Mouse (Mus musculus) embryonic facial prominence, embryonic 12.5 days (tissue): ENCODE results near the gene Lad1. TPM values are rescaled to one million over a fixed set of nuclear protein-coding genes. Genes with fewer than 3 reads are reported as not detected.

ENCODE experiments used
- ATAC-seq: fragments of 200-750 bp; cut with Nextera tagmentation; 2 replicates; pipeline ENCODE4 v1.8.0; 2017; ENCODE audit not compliant: insufficient number of reproducible peaks, insufficient read depth, low FRiP score, low TSS enrichment
- H3K27ac ChIP-seq: fragments of 300-500 bp; sonication (generic); 2 replicates; pipeline ENCODE4 v1.5.1; 2016; ENCODE audit warnings: mild to moderate bottlenecking
- H3K27me3 ChIP-seq: fragments of 300-500 bp; sonication (generic); 2 replicates; pipeline ENCODE4 v1.6.1; 2016; ENCODE audit warnings: mild to moderate bottlenecking, moderate library complexity
- H3K36me3 ChIP-seq: fragments of 300-500 bp; sonication (generic); 2 replicates; pipeline ENCODE4 v1.6.1; 2016; ENCODE audit warnings: mild to moderate bottlenecking
- H3K4me1 ChIP-seq: fragments of 300-500 bp; sonication (generic); 2 replicates; pipeline ENCODE4 v1.6.1; 2016
- H3K4me2 ChIP-seq: fragments of 300-500 bp; sonication (generic); replicated peaks from 2 replicates; pipeline ENCODE4 v1.6.1; 2016; ENCODE audit warnings: mild to moderate bottlenecking, moderate library complexity
- H3K4me3 ChIP-seq: fragments of 300-500 bp; sonication (generic); 2 replicates; pipeline ENCODE4 v1.5.1; 2016; ENCODE audit warnings: mild to moderate bottlenecking
- H3K9ac ChIP-seq: fragments of 300-500 bp; sonication (generic); 2 replicates; pipeline ENCODE4 v1.6.1; 2016; ENCODE audit warnings: mild to moderate bottlenecking, moderate library complexity
- H3K9me3 ChIP-seq: fragments of 300-500 bp; sonication (generic); 2 replicates; pipeline ENCODE4 v1.6.1; 2016; ENCODE audit warnings: mild to moderate bottlenecking, moderate library complexity
- WGBS: fragments of 180-500 bp; shearing (Covaris S2); methylation state at CpG from one replicate; pipeline ENCODE4 v1.1.7; 2016; 5-methylcytosine and 5-hydroxymethylcytosine counted together
- polyA plus RNA-seq: library from polyadenylated mRNA; unstranded; fragments of >200 nt; fragmentation: Nextera tagmentation; extraction: Ambion mirVana; gene quantifications from 2 replicates; pipeline ENCODE4 v1.2.1, GENCODE M21; 2016

Gene Lad1
- 6.6 TPM in 2 replicates for polyA plus RNA-seq

DNA sequence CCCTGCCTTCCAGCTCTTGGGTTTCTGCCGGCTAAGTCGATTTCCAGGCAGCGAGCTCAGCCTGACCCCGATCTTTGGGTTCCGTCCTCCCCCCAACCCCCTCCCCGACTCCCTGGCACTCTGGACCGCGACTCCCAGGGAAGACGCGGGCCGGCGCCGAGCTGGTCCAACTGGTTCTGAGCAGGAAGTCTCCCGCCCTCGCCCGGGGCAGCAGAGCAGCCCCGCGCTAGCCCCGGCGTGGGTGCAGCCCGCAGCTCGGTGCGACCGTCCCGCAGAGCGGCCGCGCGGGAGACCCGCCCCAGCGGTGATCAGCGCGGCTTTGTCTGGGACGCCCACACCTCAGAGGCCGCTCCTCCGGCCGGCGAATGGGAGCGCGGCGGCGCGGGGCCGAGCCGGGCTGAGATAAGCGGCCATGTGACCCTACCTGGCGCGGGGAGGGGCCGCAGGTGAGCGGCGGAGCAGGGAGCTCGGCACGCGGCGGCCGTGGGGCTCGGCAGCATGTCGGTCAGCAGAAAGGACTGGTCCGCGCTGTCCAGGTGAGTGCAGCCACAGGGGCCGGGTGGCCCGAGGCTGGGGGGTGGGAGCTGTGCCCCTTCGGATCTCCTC lies at the start of gene Lad1:
Gene Lad1 (plus strand): TSS at position 118 of the 606 bp plus-strand sequence.
- H3K4me2 ChIP-seq: peak within 1 kb of the TSS; percentile 97
- no peak within 1 kb of the TSS for H3K27ac ChIP-seq
- no peaks in the 10 kb centered on the region for H3K9me3 ChIP-seq
- H3K4me1 ChIP-seq: peaks cover 4% of the 10 kb centered on the region; the same call in 1 of the 2 replicates
- ATAC-seq: peak; percentile 17; the same call in 1 of the 2 replicates
- WGBS: 1% methylated on average over 63 of the region's 63 CpGs
- H3K9ac ChIP-seq: peak within 1 kb of the TSS; percentile 55
- peak within 1 kb of the TSS; percentile 53 for H3K4me3 ChIP-seq
- peaks cover 51% of the 10 kb centered on the region for H3K27me3 ChIP-seq
- H3K36me3 ChIP-seq: no peaks in the 10 kb centered on the region

DNA sequence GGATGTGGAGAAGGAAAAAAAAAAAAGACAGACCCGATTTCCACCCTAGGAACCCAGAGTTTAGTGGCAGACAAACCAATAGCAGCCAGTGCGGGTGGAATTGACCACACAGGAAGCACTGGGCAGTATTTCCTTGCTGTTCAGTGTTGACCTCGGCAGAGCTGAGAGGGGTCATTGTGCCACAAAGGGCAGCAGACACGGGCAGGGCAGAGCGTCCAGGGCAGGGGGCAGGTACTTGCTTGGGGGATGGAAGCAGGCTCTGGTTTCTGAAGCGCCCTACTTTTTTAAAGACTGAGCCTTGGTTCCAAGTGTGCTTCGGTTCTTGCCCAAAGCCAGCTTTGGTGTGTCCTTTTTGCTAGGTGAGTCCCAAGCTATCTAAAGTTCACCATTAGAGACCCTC lies 48.2 kb upstream of the Lad1 start:
- Histone ChIP-seq H3K4me3 (no peak overlapping the region), H3K4me1 (peaks cover 12% of the 10 kb centered on the region), H3K9me3 (no peaks in the 10 kb centered on the region), H3K27ac (no peak overlapping the region), H3K9ac (no peak overlapping the region), H3K4me2 (no peak overlapping the region), H3K36me3 (peaks cover 18% of the 10 kb centered on the region), H3K27me3 (no peaks in the 10 kb centered on the region)
- ATAC-seq: no peak
- WGBS: 50% methylated on average over 7 of the region's 7 CpGs

DNA sequence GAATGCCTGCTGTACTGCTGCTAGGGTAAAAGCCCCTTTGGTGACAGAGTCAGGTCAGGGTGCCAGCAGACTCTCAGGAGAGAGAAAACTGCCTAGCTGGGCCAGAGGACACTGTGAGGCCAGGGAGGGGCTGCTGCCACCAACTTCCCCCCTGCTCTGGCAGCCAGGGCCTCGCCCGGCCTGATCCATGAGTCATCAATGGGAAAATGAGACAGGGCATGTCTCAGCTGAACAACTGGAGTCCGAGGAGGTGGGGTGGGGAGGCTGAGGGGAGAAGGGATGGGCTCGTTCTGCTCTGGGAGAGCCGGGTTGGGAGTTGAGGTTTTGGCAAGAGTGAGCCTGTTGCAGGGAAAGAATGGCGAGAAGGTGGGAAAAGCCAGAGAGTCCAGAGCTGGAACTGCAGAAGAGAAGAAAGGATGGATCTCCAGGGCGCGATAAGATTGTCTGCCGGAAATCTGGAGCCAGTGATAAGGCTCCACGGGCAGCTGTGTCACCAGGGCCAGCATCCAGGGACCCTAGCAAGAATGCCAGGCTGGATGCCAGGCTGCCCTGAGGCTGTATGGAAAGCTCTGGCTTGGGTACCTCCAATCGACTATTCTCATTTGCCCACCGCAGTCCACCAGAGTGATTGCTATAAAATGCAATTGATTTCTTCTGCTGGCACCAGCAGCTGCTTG lies 47.4 kb upstream of the Lad1 start:
- no peak overlapping the region for H3K9ac ChIP-seq
- ATAC-seq: no peak
- H3K27ac ChIP-seq: 0 out of 2 replicates have a peak overlapping the region, but pooled peaks have one; percentile 5
- H3K4me3 ChIP-seq: no peak overlapping the region
- H3K4me1 ChIP-seq: peaks cover 12% of the 10 kb centered on the region
- H3K36me3 ChIP-seq: peaks cover 18% of the 10 kb centered on the region
- no peak overlapping the region for H3K4me2 ChIP-seq
- no peaks in the 10 kb centered on the region for H3K27me3 ChIP-seq
- no peaks in the 10 kb centered on the region for H3K9me3 ChIP-seq
- 69% methylated on average over 12 of the region's 12 CpGs for WGBS

DNA sequence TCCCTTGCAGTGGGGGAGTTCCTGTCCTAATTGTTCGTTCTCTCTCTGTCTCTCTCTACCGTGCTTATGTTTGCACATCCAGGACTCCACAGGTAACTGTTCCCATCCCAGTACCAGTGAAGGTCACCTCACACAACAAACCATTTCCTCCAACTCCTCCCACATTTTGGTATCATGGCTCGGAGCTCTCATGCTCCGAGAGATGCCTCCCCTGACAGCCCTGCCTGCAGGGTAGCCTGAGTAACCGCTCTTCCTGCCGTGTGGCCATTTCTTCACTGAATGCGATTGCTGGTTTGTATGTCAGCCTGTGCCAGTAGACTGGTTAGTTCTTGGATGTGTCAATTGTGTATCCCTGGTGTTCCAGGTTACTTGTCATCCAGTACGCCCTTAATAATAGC lies 46.8 kb upstream of the Lad1 start:
- Histone ChIP-seq H3K4me1 (peaks cover 14% of the 10 kb centered on the region), H3K4me3 (no peak overlapping the region), H3K9me3 (no peaks in the 10 kb centered on the region), H3K4me2 (no peak overlapping the region), H3K36me3 (peaks cover 18% of the 10 kb centered on the region), H3K27me3 (no peaks in the 10 kb centered on the region; the same call in 1 of the 2 replicates), H3K27ac (no peak overlapping the region), H3K9ac (no peak overlapping the region)
- no peak for ATAC-seq
- 63% methylated on average over 8 of the region's 8 CpGs for WGBS

DNA sequence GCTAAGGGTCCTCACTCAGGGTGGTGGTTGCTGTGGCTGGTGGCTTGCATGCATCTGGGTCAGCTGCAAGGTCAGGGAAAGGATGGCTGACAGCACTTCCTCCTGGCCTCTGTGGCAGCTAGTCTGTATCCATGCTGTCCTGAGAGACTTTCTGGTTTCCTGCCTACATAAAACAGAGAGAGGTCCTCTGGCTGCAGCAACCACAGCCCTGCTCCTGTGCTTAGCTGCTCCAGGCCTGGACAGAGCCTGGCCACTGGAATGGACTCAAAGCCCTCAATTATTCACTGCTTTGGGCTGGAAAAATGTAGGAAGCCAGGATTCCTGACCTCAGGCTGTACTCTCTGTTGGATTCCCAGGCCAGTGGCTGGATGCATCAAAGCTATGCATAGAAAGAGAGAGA lies 41.8 kb upstream of the Lad1 start:
- no peak overlapping the region for H3K27ac ChIP-seq
- no peak overlapping the region for H3K4me3 ChIP-seq
- H3K4me1 ChIP-seq: peaks cover 18% of the 10 kb centered on the region
- no peak overlapping the region for H3K4me2 ChIP-seq
- H3K9ac ChIP-seq: no peak overlapping the region
- no peaks in the 10 kb centered on the region for H3K36me3 ChIP-seq
- no peaks in the 10 kb centered on the region; the same call in 1 of the 2 replicates for H3K27me3 ChIP-seq
- H3K9me3 ChIP-seq: no peaks in the 10 kb centered on the region
- ATAC-seq: no peak

DNA sequence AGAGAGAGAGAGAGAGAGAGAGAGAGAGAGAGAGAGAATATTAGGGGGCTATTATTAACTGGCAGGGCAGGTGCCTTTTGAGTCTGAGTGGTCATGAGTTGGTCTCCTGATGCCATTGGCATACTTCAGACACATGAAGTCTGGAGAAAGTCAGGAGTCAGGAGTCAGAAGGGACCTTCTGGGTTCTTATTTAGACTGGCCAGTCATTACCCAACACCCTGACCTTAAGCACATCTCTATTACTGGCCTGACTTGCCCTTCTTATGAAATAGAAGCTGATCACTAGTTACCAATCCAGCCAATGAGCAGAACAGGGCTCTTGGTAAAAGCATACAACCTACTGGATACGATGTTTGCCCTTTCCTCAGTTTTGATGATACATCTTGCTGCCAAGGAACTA lies 41.4 kb upstream of the Lad1 start:
- no peak overlapping the region for H3K4me3 ChIP-seq
- no peak overlapping the region for H3K27ac ChIP-seq
- no peaks in the 10 kb centered on the region for H3K9me3 ChIP-seq
- H3K27me3 ChIP-seq: no peaks in the 10 kb centered on the region; the same call in 1 of the 2 replicates
- no peak overlapping the region for H3K9ac ChIP-seq
- H3K4me2 ChIP-seq: no peak overlapping the region
- 91% methylated on average over 1 of the region's 1 CpGs for WGBS
- ATAC-seq: no peak
- peaks cover 18% of the 10 kb centered on the region for H3K4me1 ChIP-seq
- no peaks in the 10 kb centered on the region for H3K36me3 ChIP-seq

DNA sequence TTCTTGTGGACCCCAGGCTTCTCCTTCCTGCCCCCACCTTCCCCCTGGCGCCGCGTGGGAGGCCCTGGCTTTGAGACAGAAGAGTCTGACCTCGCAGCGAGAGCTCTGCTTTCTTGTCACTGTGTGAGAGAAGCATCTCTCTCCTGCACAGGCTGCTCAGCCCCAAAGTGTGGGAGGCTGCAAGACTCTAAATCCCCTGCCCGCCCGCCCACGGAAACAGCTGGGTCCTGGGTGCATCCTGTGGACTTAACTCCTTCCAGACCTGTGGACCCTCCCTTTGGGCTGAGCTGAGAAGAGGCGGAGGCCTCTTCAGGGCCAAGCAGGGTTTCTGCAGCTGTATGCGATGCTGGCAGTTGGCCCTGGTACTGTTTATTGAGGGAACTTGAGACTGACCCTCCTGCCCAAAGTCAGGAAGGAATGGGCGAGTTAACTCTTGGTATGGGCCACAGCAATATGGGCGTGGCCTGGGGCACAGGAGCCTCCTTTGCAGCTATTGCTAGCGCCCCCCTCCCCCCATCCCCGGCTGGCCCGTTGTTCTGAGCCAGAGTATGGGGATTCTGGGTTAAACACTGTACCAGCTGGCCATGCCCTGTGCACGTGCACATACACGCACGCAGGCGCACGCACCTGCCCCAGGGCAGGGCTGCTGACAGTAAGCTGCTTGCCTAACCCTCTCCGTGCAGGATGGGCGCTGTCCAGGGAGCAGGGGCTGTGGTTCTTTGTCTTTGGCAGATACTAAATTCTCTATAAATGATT lies 39.4 kb upstream of the Lad1 start, which contains the start of gene Tnni1:
Gene Tnni1 (plus strand): TSS at position 655 of the 756 bp plus-strand sequence.
- peaks cover 18% of the 10 kb centered on the region for H3K4me1 ChIP-seq
- WGBS: 20% methylated on average over 22 of the region's 22 CpGs
- H3K36me3 ChIP-seq: no peaks in the 10 kb centered on the region
- peak within 1 kb of the TSS; percentile 72 for H3K27ac ChIP-seq
- H3K4me3 ChIP-seq: no peak within 1 kb of the TSS
- peak within 1 kb of the TSS; percentile 24; the same call in 1 of the 2 replicates for H3K4me2 ChIP-seq
- peak; percentile 48; the same call in 1 of the 2 replicates for ATAC-seq
- H3K9ac ChIP-seq: peak within 1 kb of the TSS; percentile 27; the same call in 1 of the 2 replicates
- H3K9me3 ChIP-seq: no peaks in the 10 kb centered on the region
- no peaks in the 10 kb centered on the region; the same call in 1 of the 2 replicates for H3K27me3 ChIP-seq

DNA sequence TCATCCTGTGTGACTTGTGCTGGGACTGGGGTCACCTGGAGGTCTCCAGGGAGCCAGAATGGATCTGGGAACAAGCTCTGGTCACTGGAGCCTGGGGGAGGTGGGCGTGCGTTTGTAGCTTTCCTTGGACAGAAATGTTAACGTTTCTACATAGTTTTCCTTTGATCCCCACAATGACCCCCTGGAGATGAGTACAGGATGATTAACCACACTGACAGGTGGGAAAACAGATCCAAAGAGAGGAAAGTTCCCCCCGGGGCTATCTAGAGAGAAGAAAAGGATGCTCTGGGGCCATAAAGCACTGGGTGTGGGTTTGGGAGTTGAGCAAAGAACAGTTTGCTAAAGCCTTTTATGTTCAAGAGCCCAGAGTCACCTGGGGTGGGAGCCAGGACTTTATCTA lies 37.7 kb upstream of the Lad1 start:
- Histone ChIP-seq H3K36me3 (no peaks in the 10 kb centered on the region), H3K4me2 (no peak overlapping the region), H3K27me3 (no peaks in the 10 kb centered on the region; the same call in 1 of the 2 replicates), H3K4me3 (no peak overlapping the region), H3K9me3 (no peaks in the 10 kb centered on the region), H3K27ac (no peak overlapping the region), H3K9ac (peak overlapping the region; percentile 25; the same call in 1 of the 2 replicates), H3K4me1 (peaks cover 18% of the 10 kb centered on the region)
- ATAC-seq: no peak
- WGBS: 34% methylated on average over 4 of the region's 4 CpGs

DNA sequence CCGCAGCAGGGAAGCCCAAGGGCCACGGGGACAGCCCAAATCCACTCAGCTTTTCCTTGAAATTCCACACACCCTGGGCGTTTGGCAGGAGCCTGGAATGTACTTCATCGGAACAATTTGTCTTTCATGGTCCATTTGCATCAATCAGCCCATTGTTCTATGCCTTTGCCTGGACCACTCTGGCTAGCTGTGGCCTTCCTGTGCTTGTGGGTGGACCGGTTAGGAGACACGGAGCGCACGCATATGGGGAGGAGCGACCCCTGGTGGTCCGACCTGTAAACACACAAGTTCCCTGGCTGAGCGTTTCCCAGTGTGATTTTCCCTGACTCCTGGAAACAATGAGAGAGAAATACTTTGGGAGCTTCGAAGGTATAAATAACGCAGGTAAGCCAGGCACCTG lies 37.2 kb upstream of the Lad1 start:
- WGBS: 9% methylated on average over 13 of the region's 13 CpGs
- H3K27me3 ChIP-seq: no peaks in the 10 kb centered on the region; the same call in 1 of the 2 replicates
- H3K9ac ChIP-seq: peak overlapping the region; percentile 25; the same call in 1 of the 2 replicates
- ATAC-seq: no peak
- H3K36me3 ChIP-seq: no peaks in the 10 kb centered on the region
- H3K4me1 ChIP-seq: peaks cover 18% of the 10 kb centered on the region
- H3K9me3 ChIP-seq: no peaks in the 10 kb centered on the region
- H3K4me3 ChIP-seq: no peak overlapping the region
- no peak overlapping the region for H3K4me2 ChIP-seq
- H3K27ac ChIP-seq: no peak overlapping the region

DNA sequence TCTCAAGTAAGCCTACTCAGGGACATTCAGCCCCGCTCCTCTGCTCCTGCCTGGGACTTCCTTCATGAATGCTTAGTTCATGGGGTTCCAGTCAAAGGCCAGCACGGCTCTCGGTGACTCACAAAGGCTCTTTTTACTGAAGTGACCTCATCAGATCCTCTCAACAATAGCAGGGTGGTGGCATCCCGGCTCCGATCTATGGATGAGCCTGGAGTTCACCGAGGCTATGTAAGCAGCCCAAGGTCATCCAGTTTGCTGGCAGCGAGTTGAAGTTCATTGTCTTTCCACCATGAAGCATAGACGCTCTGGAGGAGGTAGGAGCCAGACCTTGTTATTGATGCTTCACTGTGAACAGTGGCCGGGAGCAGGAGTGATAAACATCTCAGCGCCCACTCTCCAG lies 35.6 kb upstream of the Lad1 start:
- Histone ChIP-seq H3K4me3 (no peak overlapping the region), H3K9me3 (no peaks in the 10 kb centered on the region), H3K9ac (no peak overlapping the region), H3K36me3 (no peaks in the 10 kb centered on the region), H3K27ac (no peak overlapping the region), H3K4me1 (peaks cover 15% of the 10 kb centered on the region), H3K27me3 (no peaks in the 10 kb centered on the region), H3K4me2 (no peak overlapping the region)
- 43% methylated on average over 10 of the region's 10 CpGs for WGBS
- no peak for ATAC-seq

DNA sequence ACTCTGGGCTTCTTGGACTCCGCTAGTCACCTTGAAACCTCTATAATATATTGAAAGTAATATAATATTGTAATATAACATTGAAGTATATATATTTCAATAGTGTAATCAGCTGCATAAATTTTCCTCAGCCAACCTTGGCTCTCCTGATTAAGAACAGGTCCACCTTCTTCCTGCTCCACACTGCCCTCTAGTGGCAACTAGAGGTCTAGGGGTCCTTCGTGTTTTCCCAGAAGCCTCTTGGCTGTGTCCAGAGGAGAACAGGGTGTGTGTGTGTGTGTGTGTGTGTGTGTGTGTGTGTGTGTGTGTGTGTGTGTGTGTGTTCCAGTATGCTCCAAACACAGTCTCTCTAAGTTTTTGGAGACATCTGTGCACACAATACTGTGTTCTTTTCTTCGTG lies 30.6 kb upstream of the Lad1 start:
- no peaks in the 10 kb centered on the region for H3K4me1 ChIP-seq
- 41% methylated on average over 3 of the region's 3 CpGs for WGBS
- no peak overlapping the region for H3K4me3 ChIP-seq
- no peak for ATAC-seq
- H3K9ac ChIP-seq: no peak overlapping the region
- H3K4me2 ChIP-seq: no peak overlapping the region
- no peaks in the 10 kb centered on the region for H3K27me3 ChIP-seq
- no peak overlapping the region for H3K27ac ChIP-seq
- no peaks in the 10 kb centered on the region for H3K36me3 ChIP-seq
- H3K9me3 ChIP-seq: no peaks in the 10 kb centered on the region
